Mouse (Mus musculus) stomach, postnatal 0 days (tissue): ENCODE measurements around the gene Parvb.

ENCODE experiments used
- CTCF ChIP-seq: IDR thresholded peaks from 2 replicates; pipeline ENCODE4 v1.5.1; 2016; ENCODE audit warnings: antibody characterized with exemption, low read depth, mild to moderate bottlenecking, moderate library complexity
- EP300 ChIP-seq: optimal IDR thresholded peaks from 2 replicates; pipeline ENCODE3; 2016; ENCODE audit warnings: antibody characterized with exemption

DNA sequence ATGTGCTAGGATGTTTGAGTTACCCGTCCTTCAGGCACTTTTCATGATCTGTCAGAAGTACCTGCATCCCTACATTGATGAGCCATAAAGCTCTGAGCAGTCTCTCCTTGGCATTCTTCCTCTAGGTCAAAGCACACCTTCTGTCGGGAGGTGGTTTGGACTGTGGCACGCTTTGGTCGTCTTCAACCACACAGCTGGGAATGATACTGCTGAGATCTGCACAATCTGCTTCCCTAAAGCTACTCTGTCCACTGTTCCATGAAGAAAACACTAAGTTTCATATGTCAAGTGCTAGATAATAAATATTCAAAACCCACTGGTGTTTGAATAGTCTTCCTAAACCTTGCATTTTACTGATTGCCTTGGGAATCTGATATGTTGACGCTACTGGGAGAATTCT lies 10.3 kb upstream of the Parvb start:
- no peak for TF ChIP-seq CTCF
- TF ChIP-seq EP300, result no peak
